ENCODE assay signal across 8 mouse cellular contexts in the genomic region with DNA sequence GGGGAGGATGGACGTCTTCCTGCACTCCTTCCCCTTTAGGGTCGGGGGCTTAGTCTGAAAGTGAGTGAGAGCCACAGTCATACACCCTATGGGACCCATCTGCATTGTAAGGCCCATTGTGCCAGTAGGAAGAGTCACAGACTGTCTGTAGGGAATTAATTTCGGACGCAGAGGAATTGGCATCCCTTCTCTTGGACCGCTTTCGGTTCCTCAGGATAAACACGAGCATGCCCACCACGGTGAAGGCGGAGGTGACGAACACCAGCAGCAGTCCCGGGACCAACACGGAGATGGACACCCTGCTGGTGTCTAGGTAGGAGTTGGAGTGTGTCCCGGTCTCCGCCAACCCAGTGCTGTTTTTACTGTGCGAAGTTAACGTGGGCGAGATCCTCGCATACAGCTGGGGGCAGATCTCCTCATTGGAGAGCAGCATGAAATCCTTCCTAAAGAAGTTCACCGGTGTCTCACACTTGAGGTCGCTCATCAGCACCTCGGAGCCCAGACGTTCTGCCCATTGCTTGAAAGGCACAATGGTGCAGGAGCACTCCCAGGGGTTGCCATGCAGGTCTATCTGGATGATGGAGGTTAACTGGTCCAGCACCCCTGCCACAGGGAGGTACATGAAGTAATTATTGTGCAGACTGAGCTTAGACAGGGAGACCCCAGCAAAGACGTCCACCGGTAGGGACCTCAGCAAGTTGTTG. TPM values are rescaled to one million over a fixed set of nuclear protein-coding genes. Genes with fewer than 3 reads are reported as not detected.
DNase-seq lines count a peak whose midpoint lies in the region; ATAC-seq and TF ChIP-seq lines count a peak whose summit lies in the region.

No protein-coding gene starts in this region.

- ATAC-seq in lung, embryonic 14.5 days (ENCODE audit: insufficient read depth): 0 out of 2 replicates have a peak, but pooled peaks have one; percentile 23
- ATAC-seq in embryonic facial prominence, embryonic 11.5 days (replicated peaks; ENCODE audit: insufficient number of reproducible peaks, low FRiP score, low TSS enrichment, low read depth): peak; percentile 49; the same call in 1 of the 2 replicates
- 0 out of 2 replicates have a peak, but pooled peaks have one; percentile 7 for ATAC-seq in intestine, embryonic 15.5 days
- ATAC-seq in limb, embryonic 14.5 days (ENCODE audit: low FRiP score, low read depth): no peak
- ATAC-seq in monocyte, adult 5-6 weeks (replicated peaks; ENCODE audit: insufficient number of reproducible peaks, low FRiP score, low TSS enrichment, poor library complexity, severe bottlenecking): no peak
- no peak for ATAC-seq in granulocyte monocyte progenitor cell, adult 5-6 weeks (replicated peaks; ENCODE audit: poor library complexity, severe bottlenecking)

- H3K9me3 ChIP-seq in lung, embryonic 14.5 days (ENCODE audit: low read depth, low read length): no peaks in the 10 kb centered on the region
- no peaks in the 10 kb centered on the region for H3K9me3 ChIP-seq in embryonic facial prominence, embryonic 11.5 days (replicated peaks; ENCODE audit: control insufficient read depth, low read length)
- H3K9me3 ChIP-seq in intestine, embryonic 15.5 days: no peaks in the 10 kb centered on the region
- no peaks in the 10 kb centered on the region for H3K9me3 ChIP-seq in limb, embryonic 14.5 days (ENCODE audit: control insufficient read depth, low read length)

- no peak overlapping the region for H3K9ac ChIP-seq in lung, embryonic 14.5 days
- H3K9ac ChIP-seq in embryonic facial prominence, embryonic 11.5 days (replicated peaks; ENCODE audit: low read length): no peak overlapping the region
- no peak overlapping the region for H3K9ac ChIP-seq in intestine, embryonic 15.5 days
- peak overlapping the region; percentile 48; the same call in 1 of the 2 replicates for H3K9ac ChIP-seq in limb, embryonic 14.5 days (ENCODE audit: low read depth, low read length, severe bottlenecking)

- H3K27ac ChIP-seq in lung, embryonic 14.5 days (ENCODE audit: low read depth): no peak overlapping the region
- H3K27ac ChIP-seq in embryonic facial prominence, embryonic 11.5 days (replicated peaks; ENCODE audit: low read depth, low read length): no peak overlapping the region
- H3K27ac ChIP-seq in intestine, embryonic 15.5 days: no peak overlapping the region
- H3K27ac ChIP-seq in limb, embryonic 14.5 days (replicated peaks; ENCODE audit: low read depth, low read length): no peak overlapping the region

- peaks cover 40% of the 10 kb centered on the region for H3K27me3 ChIP-seq in lung, embryonic 14.5 days (ENCODE audit: insufficient read depth, low read length)
- peaks cover 22% of the 10 kb centered on the region for H3K27me3 ChIP-seq in embryonic facial prominence, embryonic 11.5 days (ENCODE audit: control insufficient read depth, insufficient read depth, low read length)
- peaks cover 31% of the 10 kb centered on the region for H3K27me3 ChIP-seq in intestine, embryonic 15.5 days (replicated peaks)
- peaks cover 36% of the 10 kb centered on the region for H3K27me3 ChIP-seq in limb, embryonic 14.5 days (ENCODE audit: control insufficient read depth, insufficient read depth, low read length)

- peak; percentile 3 for DNase-seq in lung, embryonic 14.5 days
- no peak for DNase-seq in lung, postnatal 14 days
- DNase-seq in embryonic facial prominence, embryonic 11.5 days (ENCODE audit: low spot score): peak; percentile 9
- no peak for DNase-seq in limb, embryonic 14.5 days (ENCODE audit: low spot score)
- DNase-seq in right cerebral cortex, postnatal 10 days (ENCODE audit: low spot score in 2 of 2): peak; percentile 68 to 72

- TF ChIP-seq POLR2A in limb, embryonic 14.5 days (IDR thresholded peaks at IDR 0.05; ENCODE audit: borderline replicate concordance, extremely low read depth, insufficient read depth, insufficient read length): no peak

- H3K36me3 ChIP-seq in lung, embryonic 14.5 days (ENCODE audit: insufficient read depth): no peaks in the 10 kb centered on the region
- H3K36me3 ChIP-seq in embryonic facial prominence, embryonic 11.5 days (replicated peaks; ENCODE audit: control insufficient read depth, insufficient read depth, low read depth, low read length): no peaks in the 10 kb centered on the region
- H3K36me3 ChIP-seq in intestine, embryonic 15.5 days: no peaks in the 10 kb centered on the region
- no peaks in the 10 kb centered on the region for H3K36me3 ChIP-seq in limb, embryonic 14.5 days (ENCODE audit: control insufficient read depth, insufficient read depth, low read length)

- peak overlapping the region; percentile 31 for H3K4me3 ChIP-seq in lung, embryonic 14.5 days (ENCODE audit: low read depth, low read length)
- peak overlapping the region; percentile 19 for H3K4me3 ChIP-seq in embryonic facial prominence, embryonic 11.5 days (ENCODE audit: low read depth, low read length)
- H3K4me3 ChIP-seq in intestine, embryonic 15.5 days (replicated peaks): peak overlapping the region; percentile 29
- H3K4me3 ChIP-seq in limb, embryonic 14.5 days (replicated peaks; ENCODE audit: low read length): peak overlapping the region; percentile 38

- H3K4me1 ChIP-seq in lung, embryonic 14.5 days (ENCODE audit: insufficient read depth): no peaks in the 10 kb centered on the region
- no peaks in the 10 kb centered on the region for H3K4me1 ChIP-seq in embryonic facial prominence, embryonic 11.5 days (ENCODE audit: control insufficient read depth, insufficient read depth, low read length)
- H3K4me1 ChIP-seq in intestine, embryonic 15.5 days (replicated peaks): peaks cover 11% of the 10 kb centered on the region; the same call in 1 of the 2 replicates
- H3K4me1 ChIP-seq in limb, embryonic 14.5 days (ENCODE audit: control insufficient read depth, insufficient read depth, low read length): peaks cover 7% of the 10 kb centered on the region

- no peak for TF ChIP-seq CTCF in lung, embryonic 14.5 days (IDR thresholded peaks at IDR 0.05; ENCODE audit: low read depth)

- H3K4me2 ChIP-seq in lung, embryonic 14.5 days: peak overlapping the region; percentile 60
- H3K4me2 ChIP-seq in embryonic facial prominence, embryonic 11.5 days (ENCODE audit: low read depth, low read length): peak overlapping the region; percentile 61
- H3K4me2 ChIP-seq in intestine, embryonic 15.5 days (replicated peaks): peak overlapping the region; percentile 71
- peak overlapping the region; percentile 51 for H3K4me2 ChIP-seq in limb, embryonic 14.5 days (replicated peaks; ENCODE audit: low read depth, low read length, severe bottlenecking)

- 3% methylated on average over 24 of the region's 24 CpGs for WGBS in lung, embryonic 14.5 days
- WGBS in embryonic facial prominence, embryonic 11.5 days: under 1% methylated on average over 24 of the region's 24 CpGs
- 3% methylated on average over 24 of the region's 24 CpGs for WGBS in intestine, embryonic 15.5 days
- 4% methylated on average over 24 of the region's 24 CpGs for WGBS in limb, embryonic 14.5 days

RNA-seq across cellular contexts. Expression of a gene that starts 2.7 kb away (rescaled TPM):
- polyA plus RNA-seq in lung, embryonic 14.5 days (2014; fragmentation: Nextera tagmentation; extraction: Ambion mirVana): 0.09 and 0.12 TPM in 2 replicates
- polyA plus RNA-seq in embryonic facial prominence, embryonic 11.5 days (2014; fragmentation: Nextera tagmentation; extraction: Ambion mirVana): 2.1 and 2.9 TPM in 2 replicates
- 1.1 TPM in 2 replicates for polyA plus RNA-seq in intestine, embryonic 15.5 days (2015; fragmentation: Nextera tagmentation; extraction: Ambion mirVana)
- 5.5 and 6.8 TPM in 2 replicates for polyA plus RNA-seq in limb, embryonic 14.5 days (2012; rRNA removed)
- polyA plus RNA-seq in limb, embryonic 14.5 days (2014; fragmentation: Nextera tagmentation; extraction: Ambion mirVana): 4.4 and 6.0 TPM in 2 replicates
- total RNA-seq in monocyte, adult 5-6 weeks (2017): not detected in 3 replicates
- not detected in 2 replicates for total RNA-seq in granulocyte monocyte progenitor cell, adult 5-6 weeks (2014; fragmentation: Nextera tagmentation)
- not detected in 2 replicates for total RNA-seq in granulocyte monocyte progenitor cell, adult 5-6 weeks (2017)

Comparison
In these comparisons a context has a peak if more than half of its experiments do, and no peak if none do; other contexts are left out.
1. DNase-seq: peak in lung, embryonic 14.5 days (single experiment), embryonic facial prominence, embryonic 11.5 days (single experiment) and right cerebral cortex, postnatal 10 days (2 of 2); none in lung, postnatal 14 days (single experiment) and limb, embryonic 14.5 days (single experiment).
2. ATAC-seq: peak in lung, embryonic 14.5 days (single experiment), embryonic facial prominence, embryonic 11.5 days (single experiment) and intestine, embryonic 15.5 days (single experiment); none in limb, embryonic 14.5 days (single experiment), monocyte, adult 5-6 weeks (single experiment) and granulocyte monocyte progenitor cell, adult 5-6 weeks (single experiment).
3. Peak in every context shown above with its lines, with median percentiles within 50 percentile points of each other: H3K4me2 ChIP-seq and H3K4me3 ChIP-seq.